Mouse (Mus musculus) right cerebral cortex, postnatal 14 days (tissue): ENCODE results near the gene Hgf.
A peak's percentile ranks its signal among the peaks of the same experiment; 100 is the strongest.

Experiments
- DNase-seq: peaks from one replicate; pipeline ENCODE4 v3.0.0; 2022

Gene Hgf

GRCm38 (mm10) chr5:16553304-16554047 lies at the start of gene Hgf:
Gene Hgf (plus strand): TSS chr5:16553495.
- peak; percentile 13 for DNase-seq

- no peak for DNase-seq
Observed at GRCm38 (mm10) chr5:16506702-16507350, 46.5 kb upstream of the Hgf start.

GRCm38 (mm10) chr5:16531619-16532277 lies 21.5 kb upstream of the Hgf start:
- no peak for DNase-seq

GRCm38 (mm10) chr5:16538067-16538466 lies 15.2 kb upstream of the Hgf start:
- no peak for DNase-seq

DNA sequence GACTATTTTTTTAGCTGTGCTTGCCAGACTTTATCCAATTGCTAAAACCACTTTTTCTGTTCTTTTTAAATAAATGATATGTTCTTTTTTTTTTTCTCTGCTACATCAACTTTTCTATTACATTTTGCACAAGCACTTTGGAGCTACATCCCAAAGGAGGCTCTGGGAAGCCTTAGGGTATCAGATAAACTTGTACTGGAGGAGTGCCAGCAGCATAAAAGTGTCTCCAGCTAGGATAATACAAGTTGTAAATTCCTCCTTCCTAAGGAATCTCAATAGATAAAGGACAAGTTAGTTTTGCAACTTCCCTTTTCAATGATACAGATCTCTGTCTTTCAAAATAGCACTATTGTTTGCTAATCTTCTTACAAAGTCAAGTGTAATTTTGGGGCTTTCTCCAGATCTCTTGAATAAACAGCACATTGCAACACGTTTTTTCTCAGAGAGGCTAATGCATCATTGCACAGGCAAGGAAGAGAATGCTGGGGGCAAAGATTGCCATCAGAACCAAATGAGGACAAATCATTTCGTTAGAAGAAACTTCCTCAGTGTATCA lies 11.7 kb upstream of the Hgf start:
- DNase-seq, result no peak

- no peak for DNase-seq
Observed at GRCm38 (mm10) chr5:16547490-16547889, 5.8 kb upstream of the Hgf start.

DNA sequence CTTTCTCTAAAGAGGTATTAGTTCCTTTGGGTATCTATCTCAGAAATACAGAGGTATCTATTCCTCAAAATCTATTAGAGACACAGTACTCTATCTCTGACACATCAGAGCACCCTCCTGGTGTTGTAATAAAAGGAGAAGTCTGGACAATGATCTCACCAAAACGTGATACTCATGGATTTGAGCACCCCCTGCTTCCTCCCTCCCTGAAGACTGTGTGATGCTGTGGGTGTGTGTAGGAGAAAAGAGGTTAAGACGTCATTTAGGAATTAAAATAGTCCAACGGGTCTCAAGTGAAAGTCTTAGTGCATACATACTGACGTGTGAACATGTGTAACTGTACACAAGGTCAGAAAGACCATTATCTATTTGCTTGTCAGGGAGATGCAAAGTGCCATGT lies 648 bp upstream of the Hgf start:
- no peak for DNase-seq

- no peak for DNase-seq
Observed at GRCm38 (mm10) chr5:16560247-16560646, 7.0 kb downstream of the Hgf start.

- DNase-seq, result no peak
Observed at GRCm38 (mm10) chr5:16568997-16569396, 15.7 kb downstream of the Hgf start.

DNA sequence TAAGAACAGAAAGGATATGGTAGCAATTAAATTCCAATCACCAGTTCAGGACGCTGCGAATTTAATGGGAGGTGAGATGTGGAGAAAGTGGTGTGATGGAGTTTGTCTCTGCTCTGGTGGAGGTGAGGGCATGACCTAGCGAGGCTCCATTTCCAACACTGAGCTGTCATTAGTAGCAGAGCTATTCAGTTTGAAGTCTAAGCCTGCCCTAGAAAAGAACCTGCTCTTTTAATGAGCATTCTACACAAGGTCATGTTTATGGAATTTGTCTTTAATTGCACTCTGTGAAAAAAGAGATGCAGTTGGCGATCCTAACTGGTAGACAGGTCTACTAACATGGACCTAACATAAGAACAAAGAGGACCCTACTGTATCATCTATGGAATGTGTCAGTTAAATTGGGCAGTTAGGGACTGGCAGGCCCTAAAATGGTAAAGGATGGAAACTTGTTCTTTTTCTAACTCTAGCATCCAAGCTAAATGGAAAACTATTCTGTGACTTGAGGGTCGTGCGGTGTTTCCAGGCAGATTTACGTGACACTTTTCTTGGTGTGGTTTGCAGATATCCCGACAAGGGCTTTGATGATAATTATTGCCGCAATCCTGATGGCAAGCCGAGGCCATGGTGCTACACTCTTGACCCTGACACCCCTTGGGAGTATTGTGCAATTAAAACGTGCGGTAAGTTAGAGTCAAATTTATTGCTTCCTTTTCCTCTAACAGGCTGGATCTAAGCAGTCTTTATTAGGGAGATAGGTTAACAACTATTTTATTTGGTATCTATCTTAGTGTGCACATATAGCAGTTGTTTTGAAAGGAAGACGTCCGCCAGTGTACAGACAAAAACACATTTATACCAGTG lies 24.8 kb downstream of the Hgf start:
- no peak for DNase-seq

DNA sequence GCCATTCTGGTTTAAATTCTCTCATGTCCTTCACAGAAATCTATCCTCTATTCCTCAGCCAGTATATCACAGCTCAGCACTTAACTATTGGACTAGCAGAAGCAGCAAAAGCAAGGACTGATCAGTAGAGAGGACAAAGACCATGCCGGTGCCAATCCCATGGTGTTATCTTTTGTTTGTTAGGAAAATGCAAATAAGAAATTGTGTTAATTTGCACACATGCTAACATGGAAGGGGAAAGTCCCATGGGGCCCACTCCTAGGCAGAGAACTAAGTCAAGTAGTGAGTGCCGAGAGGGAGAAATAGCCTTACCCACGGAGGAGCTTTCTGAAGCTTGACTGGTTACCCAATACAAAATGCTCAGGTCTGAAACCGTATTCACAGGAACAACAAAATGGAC lies 42.4 kb downstream of the Hgf start:
- no peak for DNase-seq

GRCm38 (mm10) chr5:16597996-16598395 lies 44.7 kb downstream of the Hgf start:
- DNase-seq, result no peak

- no peak for DNase-seq
Observed at GRCm38 (mm10) chr5:16601463-16601862, 48.2 kb downstream of the Hgf start.

- DNase-seq, result no peak
Observed at GRCm38 (mm10) chr5:16632996-16633395, 79.7 kb downstream of the Hgf start.

- DNase-seq, result no peak
Observed at GRCm38 (mm10) chr5:16646417-16646816, 93.1 kb downstream of the Hgf start.

DNA sequence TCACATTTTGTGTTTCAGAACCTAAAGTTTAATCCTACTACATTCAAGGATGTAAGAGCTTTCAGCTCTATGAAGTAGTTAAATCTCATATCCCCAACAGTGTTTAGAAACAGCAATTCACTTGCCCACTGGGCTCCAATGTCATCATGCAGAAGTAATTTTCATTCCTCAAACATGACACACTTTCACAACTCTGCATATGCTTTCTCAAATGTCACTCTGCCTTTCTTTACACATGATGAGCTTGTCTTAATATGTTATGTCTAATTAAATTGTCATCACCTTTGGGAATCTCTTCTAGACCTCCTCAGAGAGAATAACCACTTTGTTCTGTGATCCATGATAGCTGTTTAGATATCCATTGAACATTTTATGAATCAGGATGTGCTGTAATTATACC lies 94.4 kb downstream of the Hgf start:
- no peak for DNase-seq

- DNase-seq, result no peak
Observed at GRCm38 (mm10) chr5:16650240-16650639, 96.9 kb downstream of the Hgf start.

GRCm38 (mm10) chr5:16654022-16654421 lies 100.7 kb downstream of the Hgf start:
- DNase-seq, result no peak
